Mouse (Mus musculus) neural tube, embryonic 11.5 days (tissue): Measurements from ENCODE around the gene Prpf6. TPM values are rescaled to one million over a fixed set of nuclear protein-coding genes. Genes with fewer than 3 reads are reported as not detected.

Experiments
- ATAC-seq: fragments of 200-750 bp; cut with Nextera tagmentation; 2 replicates; pipeline ENCODE4 v1.8.0; 2017; ENCODE audit warnings: moderate number of reproducible peaks, mild to moderate bottlenecking, moderate TSS enrichment, moderate library complexity; ENCODE audit not compliant: insufficient read depth, low FRiP score, low TSS enrichment
- DNase-seq: peaks from one replicate; pipeline ENCODE4 v3.0.0-alpha.2; 2015; ENCODE audit warnings: low spot score
- H3K27ac ChIP-seq: fragments of 300-500 bp; sonication (generic); 2 replicates; pipeline ENCODE4 v1.5.1; 2014; ENCODE audit warnings: low read depth, mild to moderate bottlenecking, low read length
- H3K27me3 ChIP-seq: fragments of 300-500 bp; sonication (generic); 2 replicates; pipeline ENCODE4 v1.6.1; 2014; ENCODE audit warnings: mild to moderate bottlenecking, low read length, mixed read lengths; ENCODE audit not compliant: control insufficient read depth, insufficient read depth
- H3K36me3 ChIP-seq: fragments of 300-500 bp; sonication (generic); 2 replicates; pipeline ENCODE4 v1.6.1; 2014; ENCODE audit warnings: mild to moderate bottlenecking, low read length, moderate library complexity, mixed read lengths; ENCODE audit not compliant: control insufficient read depth, insufficient read depth
- H3K4me1 ChIP-seq: fragments of 300-500 bp; sonication (generic); 2 replicates; pipeline ENCODE4 v1.6.1; 2014; ENCODE audit warnings: low read length, mixed read lengths; ENCODE audit not compliant: control insufficient read depth, insufficient read depth
- H3K4me2 ChIP-seq: fragments of 300-500 bp; sonication (generic); 2 replicates; pipeline ENCODE4 v1.6.1; 2014; ENCODE audit warnings: low read depth, mild to moderate bottlenecking, moderate library complexity
- H3K4me3 ChIP-seq: fragments of 300-500 bp; sonication (generic); 2 replicates; pipeline ENCODE4 v1.5.1; 2014; ENCODE audit warnings: low read depth, low read length
- H3K9ac ChIP-seq: fragments of 300-500 bp; sonication (generic); 2 replicates; pipeline ENCODE4 v1.6.1; 2014; ENCODE audit warnings: mild to moderate bottlenecking, low read length
- H3K9me3 ChIP-seq: fragments of 300-500 bp; sonication (generic); 2 replicates; pipeline ENCODE4 v1.6.1; 2016; ENCODE audit warnings: low read length; ENCODE audit not compliant: control insufficient read depth
- WGBS: fragments of 180-500 bp; shearing (Covaris S2); extraction: QIAGEN DNeasy Blood & Tissue Kit; methylation state at CpG from one replicate; pipeline ENCODE4 v1.1.7; 2014; 5-methylcytosine and 5-hydroxymethylcytosine counted together
- polyA plus RNA-seq: library from polyadenylated mRNA; unstranded; fragments of >200 nt; fragmentation: Nextera tagmentation; extraction: Ambion mirVana; gene quantifications from 2 replicates; pipeline ENCODE4 v1.2.1, GENCODE M21; 2014

The Prpf6 gene
- polyA plus RNA-seq, 1 experiment from 2014 or later, result 85.1 TPM

GRCm38 (mm10) chr2:181598454-181599351 lies 7.0 kb downstream of the Prpf6 start, which contains the start of gene Samd10:
Gene Samd10 (minus strand): TSS chr2:181599212.
- H3K36me3 ChIP-seq, result no peaks in the 10 kb centered on the region; the same call in 1 of the 2 replicates
- peak within 1 kb of the TSS; percentile 95 for H3K9ac ChIP-seq
- DNase-seq (peak; percentile 75), ATAC-seq (peak; percentile 31)
- H3K27me3 ChIP-seq, result no peaks in the 10 kb centered on the region
- peak within 1 kb of the TSS; percentile 93 for H3K4me2 ChIP-seq
- H3K4me3 ChIP-seq, result peak within 1 kb of the TSS; percentile 70
- 2% methylated on average over 71 of the region's 71 CpGs for WGBS
- H3K27ac ChIP-seq, result peak within 1 kb of the TSS; percentile 76
- H3K4me1 ChIP-seq, result peaks cover 15% of the 10 kb centered on the region
- no peaks in the 10 kb centered on the region for H3K9me3 ChIP-seq

DNA sequence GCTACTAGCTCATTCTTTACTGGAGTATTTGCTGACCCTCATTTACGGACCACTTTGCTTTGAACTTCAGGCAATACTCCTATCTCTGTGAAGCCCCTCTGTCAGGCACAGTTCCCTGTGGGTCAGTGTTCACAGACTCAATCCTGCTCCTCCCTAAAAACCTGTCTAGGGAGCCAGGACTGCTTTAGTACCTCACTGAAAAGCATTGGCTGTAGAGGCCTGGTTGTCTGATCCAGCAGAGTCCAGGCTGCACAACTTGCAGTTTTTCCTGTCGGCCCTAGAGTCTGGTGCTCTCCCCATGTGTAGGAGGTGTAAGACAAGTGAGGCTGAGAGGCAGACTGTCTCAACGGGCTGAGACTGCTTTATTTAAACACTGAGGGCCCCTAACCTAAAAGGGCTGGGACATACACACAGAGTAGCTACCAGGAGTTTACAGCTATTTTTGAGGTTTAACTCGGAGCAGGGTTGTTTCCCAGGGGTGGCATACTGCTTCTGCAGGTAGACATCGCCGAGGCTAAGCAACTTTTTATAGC lies 8.6 kb downstream of the Prpf6 start:
- H3K27me3 ChIP-seq, result no peaks in the 10 kb centered on the region
- DNase-seq, result peak; percentile 12
- no peak overlapping the region; the same call in 1 of the 2 replicates for H3K9ac ChIP-seq
- no peaks in the 10 kb centered on the region for H3K9me3 ChIP-seq
- H3K4me2 ChIP-seq, result peak overlapping the region; percentile 84
- H3K27ac ChIP-seq, result no peak overlapping the region
- H3K4me3 ChIP-seq, result peak overlapping the region; percentile 89; the same call in 1 of the 2 replicates
- ATAC-seq, result no peak
- 75% methylated on average over 6 of the region's 6 CpGs for WGBS
- H3K36me3 ChIP-seq, result no peaks in the 10 kb centered on the region; the same call in 1 of the 2 replicates
- H3K4me1 ChIP-seq, result peaks cover 15% of the 10 kb centered on the region

- Histone ChIP-seq H3K4me2 (peak overlapping the region; percentile 84), H3K27me3 (no peaks in the 10 kb centered on the region), H3K9me3 (no peaks in the 10 kb centered on the region), H3K9ac (peak overlapping the region; percentile 81), H3K36me3 (no peaks in the 10 kb centered on the region; the same call in 1 of the 2 replicates), H3K4me3 (peak overlapping the region; percentile 89), H3K4me1 (peaks cover 15% of the 10 kb centered on the region), H3K27ac (peak overlapping the region; percentile 65)
- ATAC-seq, result peak; percentile 90
- DNase-seq, result peak; percentile 96
- WGBS, result 1% methylated on average over 57 of the region's 57 CpGs
Measured at GRCm38 (mm10) chr2:181600828-181601750, 9.4 kb downstream of the Prpf6 start.

DNA sequence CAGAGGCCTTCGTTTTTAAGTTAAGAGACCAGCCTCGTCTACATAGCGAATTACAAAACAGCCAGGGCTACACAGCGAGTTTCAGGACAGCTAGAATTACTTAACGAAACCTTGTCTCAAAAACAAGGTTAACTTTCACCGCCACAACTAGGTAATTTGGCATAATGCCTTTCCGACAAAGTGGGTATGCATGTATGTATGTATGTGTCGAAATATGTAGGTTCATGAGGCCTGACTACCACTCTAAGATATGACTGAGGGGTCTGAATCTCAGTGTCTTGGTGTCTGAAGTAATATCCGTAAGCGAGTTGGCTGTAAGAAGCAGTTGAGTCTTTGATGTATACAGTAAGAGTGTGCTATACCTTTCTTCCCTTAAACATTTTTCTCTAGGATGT lies 10.1 kb downstream of the Prpf6 start:
- Histone ChIP-seq H3K4me2 (peak overlapping the region; percentile 84), H3K9me3 (no peaks in the 10 kb centered on the region), H3K9ac (peak overlapping the region; percentile 81), H3K27me3 (no peaks in the 10 kb centered on the region), H3K27ac (no peak overlapping the region; the same call in 1 of the 2 replicates), H3K36me3 (no peaks in the 10 kb centered on the region), H3K4me3 (peak overlapping the region; percentile 89), H3K4me1 (peaks cover 15% of the 10 kb centered on the region)
- 29% methylated on average over 10 of the region's 10 CpGs for WGBS
- ATAC-seq, result no peak
- no peak for DNase-seq

GRCm38 (mm10) chr2:181602367-181602766 lies 10.7 kb downstream of the Prpf6 start:
- no peaks in the 10 kb centered on the region for H3K9me3 ChIP-seq
- H3K9ac ChIP-seq, result no peak overlapping the region
- no peak for ATAC-seq
- H3K4me3 ChIP-seq, result peak overlapping the region; percentile 89; the same call in 1 of the 2 replicates
- 78% methylated on average over 4 of the region's 4 CpGs for WGBS
- H3K4me2 ChIP-seq, result peak overlapping the region; percentile 84; the same call in 1 of the 2 replicates
- H3K36me3 ChIP-seq, result no peaks in the 10 kb centered on the region
- no peak overlapping the region for H3K27ac ChIP-seq
- no peak for DNase-seq
- H3K4me1 ChIP-seq, result peaks cover 15% of the 10 kb centered on the region
- H3K27me3 ChIP-seq, result no peaks in the 10 kb centered on the region

DNA sequence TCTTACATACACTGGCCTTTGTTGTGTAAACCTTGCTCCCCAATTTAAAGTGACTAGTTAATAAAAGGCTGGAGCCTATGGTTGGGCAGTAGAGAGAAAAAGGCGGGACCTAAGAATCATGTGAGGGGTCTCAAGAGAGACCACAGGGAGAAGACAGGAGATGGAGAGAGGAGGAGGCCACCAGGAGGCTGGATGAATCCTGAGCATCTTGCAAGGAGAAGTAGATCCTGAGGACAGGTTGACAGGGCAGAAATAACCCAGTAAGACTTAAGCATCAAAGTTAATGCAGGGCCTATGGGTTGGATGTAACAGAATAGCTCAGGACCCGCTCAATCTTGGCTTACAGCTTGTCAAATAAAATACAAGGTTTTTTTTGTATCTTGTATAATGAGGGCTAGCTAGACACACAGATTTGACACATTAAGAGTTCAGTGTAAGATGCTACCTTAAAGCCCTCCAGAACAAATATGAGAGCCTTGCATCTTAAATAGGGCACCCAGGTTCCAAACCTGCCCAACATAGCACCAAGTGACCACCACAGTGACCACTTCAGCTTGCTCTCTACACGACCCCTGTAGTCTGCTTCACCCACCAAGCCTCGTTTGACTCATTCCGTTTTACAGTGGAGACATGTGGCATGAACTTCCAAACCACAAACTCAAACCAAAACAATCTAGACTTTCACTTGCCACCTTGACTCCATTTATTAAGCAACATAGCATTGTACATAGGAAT lies 27.3 kb downstream of the Prpf6 start:
- DNase-seq (no peak), ATAC-seq (no peak)
- Histone ChIP-seq H3K27me3 (no peaks in the 10 kb centered on the region), H3K27ac (no peak overlapping the region), H3K4me3 (no peak overlapping the region), H3K9ac (no peak overlapping the region), H3K9me3 (no peaks in the 10 kb centered on the region), H3K4me2 (no peak overlapping the region), H3K36me3 (0 out of 2 replicates have a peak, but pooled peaks cover 2% of the 10 kb centered on the region), H3K4me1 (no peaks in the 10 kb centered on the region)
- WGBS, result 84% methylated on average over 5 of the region's 5 CpGs

DNA sequence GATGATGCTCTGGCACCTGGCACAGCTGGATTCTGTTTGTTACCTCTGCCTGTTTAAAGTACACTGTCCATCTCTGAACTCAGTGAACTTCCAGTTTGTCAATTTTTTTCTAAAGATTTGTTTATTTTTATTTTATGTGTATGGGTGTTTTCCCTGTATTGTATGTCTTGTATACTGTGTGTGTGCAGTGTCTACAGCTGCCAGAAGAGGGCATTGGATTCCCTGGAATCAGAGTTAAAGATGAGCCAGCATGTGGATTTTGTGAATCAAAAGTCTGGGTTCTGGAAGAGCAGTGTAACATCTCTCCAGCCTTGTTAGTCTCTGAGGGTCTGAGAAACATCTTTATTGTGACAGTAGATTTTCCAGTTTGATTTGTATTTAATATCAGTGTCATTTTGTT lies 31.7 kb downstream of the Prpf6 start:
- H3K9me3 ChIP-seq, result no peaks in the 10 kb centered on the region
- no peak for DNase-seq
- H3K4me2 ChIP-seq, result no peak overlapping the region
- H3K27ac ChIP-seq, result no peak overlapping the region
- no peak overlapping the region for H3K4me3 ChIP-seq
- no peak overlapping the region for H3K9ac ChIP-seq
- no peaks in the 10 kb centered on the region for H3K4me1 ChIP-seq
- peaks cover 4% of the 10 kb centered on the region for H3K36me3 ChIP-seq
- H3K27me3 ChIP-seq, result no peaks in the 10 kb centered on the region
- ATAC-seq, result no peak

DNA sequence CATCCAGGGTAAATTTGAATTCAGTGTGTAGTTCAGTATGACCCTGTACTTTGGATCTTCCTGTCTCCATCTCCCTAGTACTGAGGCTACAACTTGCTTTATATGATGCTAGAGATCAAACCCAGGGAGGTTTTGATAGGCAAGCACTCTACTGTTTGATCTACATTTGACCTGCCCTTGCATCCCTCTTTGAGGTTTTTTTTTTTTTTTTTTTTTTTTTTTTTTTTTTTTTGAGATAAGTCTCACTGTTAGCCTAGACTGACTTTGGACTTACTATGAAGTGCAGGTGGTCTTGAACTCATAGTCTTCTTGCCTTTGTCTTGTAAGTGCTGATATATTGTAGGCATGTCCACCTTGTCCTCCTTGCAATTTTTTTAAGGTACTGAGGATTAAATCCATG lies 36.8 kb downstream of the Prpf6 start:
- Histone ChIP-seq H3K27me3 (no peaks in the 10 kb centered on the region), H3K36me3 (peaks cover 7% of the 10 kb centered on the region), H3K9me3 (no peaks in the 10 kb centered on the region), H3K4me3 (no peak overlapping the region), H3K27ac (no peak overlapping the region), H3K9ac (no peak overlapping the region), H3K4me1 (no peaks in the 10 kb centered on the region), H3K4me2 (no peak overlapping the region)
- ATAC-seq (no peak), DNase-seq (no peak)
